Mouse (Mus musculus): Measurements from ENCODE around the gene Armc9. TPM values are rescaled to one million over a fixed set of nuclear protein-coding genes. Genes with fewer than 3 reads are reported as not detected.

Armc9 gene
- polyA plus RNA-seq, 1 experiment: 9.6 TPM

GRCm38 (mm10) chr1:86313096-86313771, 158.7 kb downstream of the Armc9 start:
- no peak for TF ChIP-seq CTCF (IDR thresholded peaks at IDR 0.05; ENCODE audit: control insufficient read depth, insufficient read depth, low read length)
- H3K4me3 ChIP-seq (replicated peaks; ENCODE audit: control insufficient read depth, low read depth, low read length): no peak overlapping the region
- no peak overlapping the region for H3K27ac ChIP-seq (ENCODE audit: control insufficient read depth, insufficient read depth, low read depth, low read length, poor library complexity)
- WGBS: 72% methylated on average over 16 of the region's 16 CpGs
- no peaks in the 10 kb centered on the region for H3K4me1 ChIP-seq (ENCODE audit: control insufficient read depth, insufficient read depth, low read length)

GRCm38 (mm10) chr1:86313772-86314125, 159.2 kb downstream of the Armc9 start:
- no peak overlapping the region for H3K27ac ChIP-seq (ENCODE audit: control insufficient read depth, insufficient read depth, low read depth, low read length, poor library complexity)
- 45% methylated on average over 15 of the region's 15 CpGs for WGBS
- no peaks in the 10 kb centered on the region for H3K4me1 ChIP-seq (ENCODE audit: control insufficient read depth, insufficient read depth, low read length)
- TF ChIP-seq POLR2A (IDR thresholded peaks at IDR 0.05; ENCODE audit: borderline replicate concordance, control insufficient read depth, low read depth, low read length): no peak
- TF ChIP-seq CTCF (IDR thresholded peaks at IDR 0.05; ENCODE audit: control insufficient read depth, insufficient read depth, low read length): peak; percentile 37; the same call in 1 of the 2 replicates
- H3K4me3 ChIP-seq (replicated peaks; ENCODE audit: control insufficient read depth, low read depth, low read length): no peak overlapping the region

GRCm38 (mm10) chr1:86320822-86321413, 166.3 kb downstream of the Armc9 start:
- no peak for TF ChIP-seq POLR2A (IDR thresholded peaks at IDR 0.05; ENCODE audit: borderline replicate concordance, control insufficient read depth, low read depth, low read length)
- TF ChIP-seq CTCF (IDR thresholded peaks at IDR 0.05; ENCODE audit: control insufficient read depth, insufficient read depth, low read length): no peak
- H3K4me3 ChIP-seq (replicated peaks; ENCODE audit: control insufficient read depth, low read depth, low read length): no peak overlapping the region
- H3K4me1 ChIP-seq (ENCODE audit: control insufficient read depth, insufficient read depth, low read length): no peaks in the 10 kb centered on the region
- 82% methylated on average over 8 of the region's 8 CpGs for WGBS
- H3K27ac ChIP-seq (ENCODE audit: control insufficient read depth, insufficient read depth, low read depth, low read length, poor library complexity): no peak overlapping the region

Other genes starting within 250 kb of the Armc9 start
- gene 4933407L21Rik, start 226.3 kb upstream of the Armc9 start, polyA plus RNA-seq (2011; ENCODE audit: insufficient read depth, insufficient read length, low replicate concordance, missing spikeins): not detected in 2 replicates
- gene Gpr55, start 193.8 kb upstream of the Armc9 start, polyA plus RNA-seq (2011; ENCODE audit: insufficient read depth, insufficient read length, low replicate concordance, missing spikeins): 0.25 TPM in 1 of 2 replicates, not detected in the other
- gene Spata3, start 138.0 kb upstream of the Armc9 start, polyA plus RNA-seq (2011; ENCODE audit: insufficient read depth, insufficient read length, low replicate concordance, missing spikeins): not detected in 2 replicates
- gene 2810459M11Rik, start 108.9 kb upstream of the Armc9 start, polyA plus RNA-seq (2011; ENCODE audit: insufficient read depth, insufficient read length, low replicate concordance, missing spikeins): not detected in 2 replicates
- 26.6 and 36.4 TPM in 2 replicates for gene Psmd1, start 90.4 kb upstream of the Armc9 start, polyA plus RNA-seq (2011; ENCODE audit: insufficient read depth, insufficient read length, low replicate concordance, missing spikeins)
- gene Htr2b, start 42.8 kb upstream of the Armc9 start, polyA plus RNA-seq (2011; ENCODE audit: insufficient read depth, insufficient read length, low replicate concordance, missing spikeins): not detected in 2 replicates
- 6.9 and 9.7 TPM in 2 replicates for gene Gm21972, start 21.1 kb upstream of the Armc9 start, polyA plus RNA-seq (2011; ENCODE audit: insufficient read depth, insufficient read length, low replicate concordance, missing spikeins)
- gene B3gnt7, start 148.1 kb downstream of the Armc9 start, polyA plus RNA-seq (2011; ENCODE audit: insufficient read depth, insufficient read length, low replicate concordance, missing spikeins): 0.63 and 2.4 TPM in 2 replicates
- gene Ncl, start 204.6 kb downstream of the Armc9 start, polyA plus RNA-seq (2011; ENCODE audit: insufficient read depth, insufficient read length, low replicate concordance, missing spikeins): 330 and 503 TPM in 2 replicates